Mouse (Mus musculus) right cerebral cortex, postnatal 36 days (tissue): ENCODE results near the gene Ogdh.

Source experiments
- DNase-seq, 2 experiments: peaks; one replicate each; pipeline ENCODE4 v3.0.0; 2022; ENCODE audit warnings: low spot score in 2 of 2, mixed read lengths in 1 of 2

The Ogdh gene

DNA sequence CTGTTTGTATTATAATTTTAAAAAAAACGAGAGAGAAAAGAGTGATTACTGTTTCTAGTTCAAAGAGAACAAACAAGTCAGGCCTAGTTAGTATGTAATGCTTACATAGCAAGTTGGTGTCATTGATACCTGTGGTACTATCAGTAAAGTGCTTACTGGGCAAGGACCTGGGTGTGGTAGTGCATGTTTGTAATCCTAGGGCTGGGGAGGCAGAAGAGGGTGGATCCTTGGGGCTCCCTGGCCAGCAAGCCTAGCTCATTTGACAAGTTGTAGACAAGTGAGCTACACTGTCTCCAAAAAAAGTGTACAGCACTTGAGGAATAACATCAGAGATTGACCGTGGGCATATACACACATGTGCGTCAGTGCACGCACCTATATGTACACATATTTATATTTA is 3.2 kb downstream of the Ogdh start:
- no peak for DNase-seq

DNA sequence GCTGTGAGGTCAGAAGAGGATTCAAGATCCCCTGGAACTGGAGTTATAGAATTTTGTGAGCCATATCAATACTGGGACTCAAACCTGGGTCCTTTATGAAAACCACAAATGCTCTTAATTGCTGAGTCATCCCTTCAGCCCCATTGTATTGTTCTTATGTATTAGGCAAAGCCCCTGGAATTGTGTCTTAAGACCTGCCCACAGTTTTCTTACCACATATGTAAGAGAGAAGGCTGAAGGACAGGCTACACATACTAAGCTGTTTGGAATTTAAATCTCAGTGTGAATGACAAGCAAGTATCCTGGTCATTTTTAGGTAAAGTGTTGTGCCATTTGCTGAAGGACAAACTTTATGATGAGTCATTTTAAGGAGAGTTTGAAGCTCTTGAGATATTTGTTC is 4.6 kb downstream of the Ogdh start:
- DNase-seq = no peak

DNA sequence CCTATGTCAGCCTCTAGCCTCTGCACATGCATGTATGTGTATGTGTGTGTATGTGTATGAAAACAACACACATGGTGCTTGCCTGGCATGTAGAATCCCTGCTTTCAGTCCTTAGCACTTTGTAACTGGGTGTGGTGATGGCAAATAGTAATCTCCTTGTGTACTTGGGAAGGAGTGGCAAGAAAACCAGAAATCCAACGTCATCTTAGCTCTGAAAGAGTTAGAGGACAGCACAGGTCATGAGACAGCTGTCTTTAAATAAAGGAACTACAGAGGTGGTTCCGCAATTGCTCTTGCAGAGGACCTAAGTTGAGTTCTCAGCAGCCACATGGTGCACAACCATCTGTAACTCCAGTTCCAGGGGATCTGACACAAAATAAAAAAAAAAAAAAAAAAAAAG is 8.0 kb downstream of the Ogdh start:
- DNase-seq = no peak

DNA sequence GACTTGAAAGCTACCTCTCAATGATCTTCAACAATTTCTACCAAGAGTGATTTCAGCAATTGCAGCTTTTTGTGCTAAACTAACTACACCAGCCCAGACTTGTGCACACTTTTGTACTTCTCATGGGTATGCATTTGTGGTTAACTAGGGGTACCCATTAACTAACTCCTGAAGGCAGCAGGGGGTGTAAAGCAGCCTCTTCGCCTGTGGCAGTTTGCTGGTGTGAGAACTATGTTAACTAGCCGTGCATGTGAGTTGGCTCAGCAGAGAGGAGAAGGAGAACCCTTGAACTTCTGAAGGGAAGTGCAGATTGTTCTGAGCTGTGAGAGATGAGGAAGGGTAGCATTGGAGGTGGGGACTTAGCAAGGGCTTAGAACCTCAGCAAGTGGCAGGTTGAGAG is 11.4 kb downstream of the Ogdh start:
- DNase-seq = no peak

DNA sequence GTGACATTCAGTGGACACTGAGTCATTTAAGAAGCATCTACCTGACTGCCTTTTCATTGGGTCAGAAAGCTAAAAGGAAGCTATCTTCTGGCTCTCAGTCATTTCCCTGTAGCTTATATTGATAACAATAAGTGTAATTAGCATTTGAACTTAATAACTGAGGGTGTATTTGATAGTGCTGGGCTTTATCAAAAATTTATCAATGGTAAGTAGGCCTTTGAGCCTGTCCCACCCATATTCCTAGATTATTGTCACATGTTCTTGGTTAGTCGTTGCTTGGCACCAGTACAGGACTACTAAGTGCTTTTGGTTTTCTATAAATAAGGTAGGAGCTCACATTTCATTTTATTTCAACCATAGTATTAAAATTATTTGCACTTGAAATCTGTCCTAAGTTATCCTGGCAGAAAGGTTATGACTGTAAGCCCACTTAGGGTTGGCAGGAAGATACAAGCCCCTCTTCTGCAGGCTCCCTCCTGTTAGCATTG is 14.6 kb downstream of the Ogdh start:
- DNase-seq = no peak

DNA sequence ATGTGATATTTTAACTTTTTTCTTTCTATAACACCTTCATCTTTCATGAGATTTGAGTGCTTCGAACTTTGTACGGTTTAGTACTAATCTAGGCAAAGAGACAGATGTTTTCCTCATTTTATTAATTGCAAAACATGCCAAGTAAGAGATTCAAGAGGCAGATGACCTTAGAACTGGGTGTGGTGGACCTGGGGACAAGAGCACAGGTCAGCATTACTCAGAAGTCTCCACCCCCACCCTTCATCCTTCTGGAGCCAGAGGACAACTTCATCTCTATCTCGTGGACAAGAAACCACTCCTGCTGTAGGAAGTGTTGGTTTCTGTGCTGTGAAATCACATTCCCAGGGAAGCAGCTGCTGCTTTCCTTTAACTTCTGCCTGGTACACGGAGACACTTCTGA is 16.7 kb downstream of the Ogdh start:
- no peak for DNase-seq

DNA sequence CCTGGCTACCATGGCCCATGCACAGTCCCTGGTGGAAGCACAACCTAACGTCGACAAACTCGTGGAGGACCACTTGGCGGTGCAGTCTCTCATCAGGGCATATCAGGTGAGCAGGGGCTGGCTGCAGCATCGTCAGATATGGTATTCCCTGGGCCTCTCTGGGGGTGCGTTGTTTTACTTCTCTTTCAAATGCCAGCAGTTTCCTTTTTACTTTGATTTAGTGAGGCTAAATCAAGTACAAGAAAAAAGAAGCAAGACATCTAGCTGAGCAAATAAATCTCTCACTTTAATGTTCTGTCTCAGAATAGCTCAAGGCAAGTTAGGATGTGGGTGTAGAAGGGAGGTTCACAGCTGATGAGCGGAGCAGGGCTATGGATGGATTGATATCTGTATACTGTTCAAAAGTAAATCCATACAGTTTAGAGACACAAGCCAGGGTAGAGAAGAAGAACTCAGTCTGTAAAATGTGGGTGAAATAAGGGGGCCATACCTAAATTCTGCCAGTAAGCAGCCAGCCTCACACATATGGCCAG is 22.5 kb downstream of the Ogdh start:
- DNase-seq = peak in 1 of 2 experiments; percentile 27

DNA sequence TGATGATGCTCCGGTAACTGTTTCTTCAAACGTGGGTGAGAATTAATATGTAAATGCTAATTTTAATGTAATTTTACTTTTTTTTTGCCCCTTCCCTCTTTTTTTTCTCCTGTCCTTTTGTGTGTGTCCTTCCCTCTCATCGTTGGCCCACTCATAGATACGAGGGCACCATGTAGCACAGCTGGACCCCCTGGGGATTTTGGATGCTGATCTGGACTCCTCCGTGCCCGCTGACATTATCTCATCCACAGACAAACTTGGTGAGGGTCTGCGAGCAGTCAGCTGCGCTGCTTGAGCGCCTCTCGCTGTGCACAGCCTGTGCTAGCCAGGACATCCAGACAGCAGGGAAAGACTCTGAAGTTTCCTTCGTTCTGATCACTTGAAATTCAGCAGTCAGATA is 25.4 kb downstream of the Ogdh start:
- DNase-seq = no peak

DNA sequence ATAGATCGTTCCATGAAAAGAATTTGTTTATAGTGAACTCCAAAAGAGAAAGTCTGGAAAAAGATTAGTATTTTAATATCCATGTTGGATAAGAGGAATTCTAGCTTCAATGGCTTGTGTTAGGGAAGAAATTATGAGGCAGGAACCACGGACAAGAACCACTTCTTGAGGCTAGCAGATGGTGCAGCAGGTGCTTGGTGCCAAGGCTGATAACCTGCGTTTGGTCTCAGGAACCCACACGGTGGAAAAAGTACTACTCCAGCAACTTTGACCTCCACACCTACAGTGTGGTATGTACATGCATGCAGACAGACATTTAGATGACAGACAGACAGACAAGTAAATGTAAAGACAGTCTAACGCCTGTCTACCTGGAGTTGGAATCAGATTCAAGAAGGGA is 27.1 kb downstream of the Ogdh start:
- no peak for DNase-seq

DNA sequence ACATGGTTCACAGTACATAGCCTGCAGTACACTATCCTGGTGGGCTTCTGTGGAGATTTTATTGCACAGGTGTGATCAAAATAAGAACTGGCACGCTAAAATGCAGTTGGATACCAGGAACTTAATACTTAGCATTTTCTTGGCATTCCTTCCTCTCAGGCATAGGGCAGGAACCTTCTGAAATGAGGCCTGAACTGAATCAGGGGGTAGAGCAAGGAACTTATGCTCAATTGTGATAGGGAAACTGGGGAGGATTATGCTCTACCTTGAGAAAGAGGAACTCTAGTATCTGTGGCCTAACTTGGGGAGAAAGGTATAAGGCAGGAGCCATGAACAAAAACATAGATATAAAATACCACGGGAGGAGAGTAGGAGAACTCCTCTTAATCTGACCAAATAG is 27.9 kb downstream of the Ogdh start:
- DNase-seq = no peak

DNA sequence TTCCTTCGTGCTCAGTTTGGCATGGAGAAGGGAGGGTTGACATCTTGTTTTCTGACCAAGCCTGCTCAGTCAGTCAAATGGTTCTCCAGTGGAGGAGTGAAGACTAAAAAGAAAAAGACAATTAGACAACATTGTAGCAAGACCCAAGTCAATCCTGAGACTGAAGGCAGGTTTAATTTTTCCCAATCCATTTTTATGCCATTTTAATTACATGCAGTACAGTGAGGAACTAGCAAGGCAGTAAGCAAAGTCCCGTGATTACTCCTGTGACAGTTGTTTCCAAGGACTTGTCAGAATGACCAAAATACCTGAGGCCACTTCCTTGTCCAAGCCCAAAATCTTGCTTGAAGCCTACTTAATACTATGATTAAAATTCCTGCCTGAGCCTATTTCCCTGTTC is 30.7 kb downstream of the Ogdh start:
- no peak for DNase-seq

DNA sequence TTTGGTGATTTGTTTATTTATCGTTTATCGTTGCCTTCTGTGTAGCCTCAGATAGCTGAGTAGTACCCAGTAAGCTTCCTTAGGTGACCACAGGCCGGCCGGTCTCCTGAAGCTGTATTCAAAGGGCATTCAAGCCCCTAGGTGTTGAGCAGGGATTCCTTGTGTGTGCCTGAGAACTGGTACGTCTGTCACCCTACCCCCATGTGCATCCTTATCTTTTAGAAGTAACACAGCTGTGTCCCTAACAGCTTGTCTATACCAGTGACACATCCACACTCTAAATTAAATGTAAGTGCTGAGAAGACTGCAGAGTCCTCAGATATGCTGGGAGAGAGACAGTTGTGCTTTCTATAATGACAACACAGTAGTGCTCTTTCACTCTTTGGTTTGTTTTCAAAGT is 31.9 kb downstream of the Ogdh start:
- DNase-seq = no peak

DNA sequence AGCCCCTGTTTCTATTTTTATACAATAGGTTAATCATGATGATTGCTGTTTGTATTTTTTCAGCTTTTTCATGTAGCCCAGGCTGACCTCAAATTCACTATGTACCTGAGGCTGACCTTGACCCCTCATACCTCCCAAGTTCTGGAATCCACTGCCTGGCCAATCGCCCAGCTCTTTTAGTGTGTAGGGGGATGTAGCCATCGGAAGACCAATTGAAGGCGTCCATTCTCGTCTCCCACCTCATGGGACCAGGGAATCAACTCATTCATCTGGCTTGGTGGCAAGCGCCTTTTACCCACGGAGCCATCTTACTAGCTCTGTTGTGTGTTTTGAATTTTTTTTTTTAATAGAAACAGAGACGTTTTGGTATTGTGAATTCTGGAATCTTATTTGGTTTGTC is 39.8 kb downstream of the Ogdh start:
- DNase-seq = no peak

DNA sequence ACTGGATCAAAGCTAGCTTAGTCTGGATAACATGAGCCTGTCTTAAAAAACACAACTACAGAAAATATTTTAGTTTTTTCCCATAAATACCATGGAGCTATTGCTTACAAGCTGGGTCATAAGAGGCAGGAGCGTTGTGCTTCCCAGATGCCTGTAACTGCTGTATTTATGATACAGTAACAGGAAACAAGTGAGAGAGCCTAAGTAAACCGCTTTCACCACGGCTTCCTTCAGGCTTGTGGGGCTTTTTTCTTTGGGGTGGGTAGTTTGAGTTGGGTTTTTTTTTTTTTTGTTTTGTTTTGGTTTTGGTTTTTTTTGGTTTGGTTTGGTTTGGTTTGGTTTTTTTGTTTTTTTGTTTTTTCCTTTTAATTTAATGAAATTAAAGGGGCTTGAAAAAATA is 41.2 kb downstream of the Ogdh start:
- DNase-seq = no peak

DNA sequence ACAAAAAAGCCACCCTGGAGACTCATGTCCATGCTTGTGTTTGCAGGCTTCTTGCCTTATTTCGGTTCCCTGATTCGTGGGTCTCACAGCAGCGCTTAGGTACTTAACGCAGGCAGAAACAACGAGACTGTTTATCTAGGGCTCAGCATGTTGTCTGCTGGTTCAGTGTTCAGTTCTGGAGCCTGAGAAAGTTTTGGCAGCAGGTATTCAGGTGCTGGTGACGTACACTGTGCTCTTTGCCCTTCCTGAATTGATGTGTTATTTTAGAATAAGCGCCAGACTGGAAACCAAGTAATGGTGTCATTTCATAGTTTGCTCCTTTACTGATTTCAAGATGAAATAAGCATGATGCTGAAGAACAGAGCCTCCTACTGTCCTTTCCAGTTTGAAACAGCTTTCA is 42.0 kb downstream of the Ogdh start:
- no peak for DNase-seq

DNA sequence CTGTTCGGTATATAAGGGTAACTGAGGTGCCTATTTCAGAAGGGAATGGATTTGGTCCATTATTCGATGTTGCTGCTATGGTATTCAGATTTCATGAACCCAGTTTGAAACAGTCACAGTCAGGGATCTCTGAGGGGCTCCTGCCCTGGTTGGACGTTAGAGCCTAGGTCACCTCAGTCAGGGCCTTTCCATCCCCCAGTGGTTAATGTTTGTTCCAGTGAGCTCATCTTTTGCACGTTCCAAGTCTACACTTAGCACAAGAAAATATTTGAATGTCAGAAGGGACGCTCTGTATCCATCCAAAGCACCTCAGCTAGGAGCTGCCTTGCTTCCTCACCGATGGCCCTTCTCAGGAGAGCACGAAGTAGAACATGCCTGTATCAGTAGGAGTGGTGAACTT is 43.9 kb downstream of the Ogdh start:
- no peak for DNase-seq

DNA sequence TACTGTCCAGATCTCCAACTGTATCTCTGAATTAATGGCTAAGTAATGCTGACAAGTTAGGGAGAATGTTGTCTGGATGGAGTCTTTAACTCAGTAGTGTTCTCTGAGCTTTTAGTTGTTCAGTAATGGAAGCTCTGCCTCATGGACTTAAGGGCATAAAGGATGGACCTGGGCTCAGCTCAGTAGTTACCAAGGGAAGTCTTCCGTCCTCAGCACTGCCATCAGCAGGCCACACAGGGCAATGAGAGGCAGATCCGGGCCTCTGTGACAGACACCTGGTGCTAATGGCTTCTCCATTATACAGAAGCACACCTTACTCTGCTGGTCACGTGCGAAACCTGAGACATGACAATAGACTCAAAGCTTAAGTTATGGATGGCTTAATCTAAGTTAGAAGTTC is 45.3 kb downstream of the Ogdh start:
- DNase-seq = no peak

DNA sequence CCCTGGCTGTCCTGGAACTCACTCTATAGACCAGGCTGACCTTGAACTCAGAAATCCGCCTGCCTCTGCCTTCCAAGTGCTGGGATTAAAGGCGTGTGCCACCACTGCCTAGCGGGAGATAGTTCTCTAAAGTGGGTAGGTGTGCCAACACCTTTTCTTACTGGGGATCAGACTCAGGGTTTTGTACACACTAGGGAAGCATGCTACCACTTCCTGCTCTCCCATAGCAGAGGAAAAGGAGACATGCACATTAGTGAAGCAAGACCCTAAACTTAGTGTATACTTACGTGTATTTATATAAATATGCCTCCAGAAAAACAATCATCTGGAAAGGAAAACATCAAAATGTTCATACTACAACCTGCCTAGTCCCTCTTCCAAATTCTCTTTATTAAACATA is 54.5 kb downstream of the Ogdh start:
- DNase-seq = no peak

DNA sequence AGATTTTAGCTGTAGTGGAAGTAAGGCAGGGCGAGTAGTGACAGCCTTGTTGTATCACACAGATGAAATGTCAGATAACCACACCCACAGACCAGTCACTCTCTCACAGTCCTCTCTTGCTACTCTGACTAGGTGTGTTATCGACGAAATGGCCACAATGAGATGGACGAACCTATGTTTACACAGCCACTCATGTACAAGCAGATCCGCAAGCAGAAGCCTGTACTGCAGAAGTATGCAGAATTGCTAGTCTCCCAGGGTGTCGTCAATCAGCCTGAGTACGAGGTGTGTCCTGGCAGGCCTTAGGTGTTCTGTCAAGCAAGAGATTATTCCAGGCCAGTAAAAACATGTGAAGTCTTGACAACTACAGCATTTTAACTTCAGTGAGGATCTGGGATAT is 55.5 kb downstream of the Ogdh start:
- DNase-seq = no peak

DNA sequence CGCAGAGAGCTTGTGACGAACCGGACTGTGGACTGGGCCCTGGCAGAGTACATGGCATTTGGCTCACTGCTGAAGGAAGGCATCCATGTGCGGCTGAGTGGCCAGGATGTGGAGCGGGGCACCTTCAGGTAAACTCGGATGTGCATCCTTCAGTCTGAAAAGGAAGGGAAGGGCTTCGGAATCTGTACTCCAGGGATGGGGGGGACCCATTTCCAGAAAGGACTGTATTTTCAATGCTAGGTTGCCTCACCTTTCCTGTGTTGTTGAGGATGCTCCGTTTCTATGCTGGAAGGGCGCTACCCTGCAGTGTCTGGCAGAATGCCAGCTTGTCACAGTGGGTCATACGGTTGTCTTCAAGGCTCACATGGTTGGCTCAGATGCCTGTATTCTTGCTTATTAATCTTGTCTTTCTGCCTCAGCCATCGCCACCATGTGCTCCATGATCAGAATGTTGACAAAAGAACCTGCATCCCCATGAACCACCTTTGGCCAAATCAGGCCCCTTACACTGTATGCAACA is 57.3 kb downstream of the Ogdh start:
- DNase-seq = no peak

DNA sequence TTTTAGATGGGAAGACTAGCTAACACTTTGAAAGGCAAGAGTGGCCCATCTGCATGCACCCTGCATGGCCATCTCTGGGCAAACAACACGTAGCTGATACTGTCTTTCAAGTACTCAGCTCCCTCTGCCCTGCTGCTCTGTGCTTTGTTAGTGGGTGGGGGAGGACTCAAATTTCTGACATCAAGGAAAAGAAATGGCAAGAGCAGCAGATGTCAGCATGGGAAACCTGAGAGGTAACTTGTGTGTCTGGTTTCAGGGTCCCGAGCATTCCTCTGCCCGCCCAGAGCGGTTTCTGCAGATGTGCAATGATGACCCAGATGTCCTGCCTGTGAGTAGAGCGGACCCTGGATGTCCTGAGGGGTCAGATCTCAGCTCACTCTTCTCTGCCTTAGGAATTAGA is 58.2 kb downstream of the Ogdh start:
- DNase-seq = no peak

DNA sequence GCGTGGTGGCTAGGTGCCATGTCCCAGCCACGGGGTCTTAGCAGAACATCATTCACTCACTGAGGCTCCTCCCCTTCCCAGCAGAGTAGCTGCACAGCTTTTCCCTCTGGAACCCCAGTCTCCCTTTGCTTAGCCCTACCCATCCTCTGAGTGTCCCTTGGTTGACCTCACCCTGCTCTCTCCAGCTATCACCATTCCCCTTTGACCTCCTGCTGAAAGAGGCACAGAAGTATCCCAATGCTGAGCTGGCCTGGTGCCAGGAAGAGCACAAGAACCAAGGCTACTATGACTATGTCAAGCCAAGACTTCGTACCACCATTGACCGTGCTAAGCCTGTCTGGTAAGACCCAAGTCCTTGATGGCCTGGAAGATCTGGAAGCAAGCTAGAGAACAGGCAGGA is 63.7 kb downstream of the Ogdh start:
- DNase-seq = no peak

DNA sequence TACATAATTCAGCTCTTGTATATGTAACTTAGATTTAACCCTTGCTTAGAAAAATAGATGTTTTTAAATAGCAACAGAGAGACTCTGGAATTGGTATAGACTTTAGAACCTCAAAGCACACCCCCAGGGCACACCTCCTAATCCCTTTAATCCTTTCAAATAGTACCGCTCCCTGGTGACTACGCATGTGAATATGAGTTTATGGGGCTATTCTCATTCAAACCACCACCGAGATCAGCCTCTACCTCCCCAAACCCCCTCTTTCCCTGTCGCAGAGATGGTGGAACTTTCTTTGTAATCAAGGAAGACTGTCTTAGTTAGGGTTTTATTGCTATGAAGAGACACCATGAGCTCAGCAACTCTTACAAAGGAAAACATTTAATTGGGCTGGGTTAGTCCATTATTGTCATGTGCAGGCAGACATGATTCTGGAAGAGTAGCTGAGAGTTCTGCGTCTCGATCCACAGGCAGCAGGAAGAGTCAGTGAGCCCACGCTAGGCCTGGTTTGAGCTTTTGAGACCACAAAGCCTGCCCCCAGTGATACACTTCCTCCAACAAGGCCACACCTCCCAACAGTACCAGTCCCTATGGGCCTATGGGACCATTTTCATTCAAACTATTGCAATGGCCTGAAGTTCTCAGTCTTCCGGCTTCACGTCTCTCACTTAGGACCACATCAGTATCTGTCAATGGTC is 73.3 kb downstream of the Ogdh start:
- no peak for DNase-seq

DNA sequence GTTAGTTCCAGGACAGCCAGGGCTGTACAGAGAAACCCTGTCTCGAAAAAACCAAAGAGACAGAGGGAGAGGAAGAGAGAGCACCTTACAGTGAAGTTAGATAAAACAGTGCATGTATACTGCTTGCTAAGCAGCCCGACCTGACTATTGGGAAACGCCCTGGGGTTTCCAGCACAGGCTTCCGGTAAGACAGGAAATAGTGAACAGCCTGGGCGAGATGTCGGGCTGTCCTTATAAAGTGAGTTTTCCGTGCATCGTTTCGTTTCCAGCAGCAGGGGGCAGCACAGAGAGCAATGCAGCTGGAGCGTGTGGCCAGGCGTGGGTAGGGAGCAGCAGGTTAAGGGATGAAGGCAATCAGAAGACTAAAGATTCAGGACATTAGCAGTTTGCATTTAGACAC is 74.5 kb downstream of the Ogdh start:
- peak in 1 of 2 experiments; percentile 36 for DNase-seq
